Mouse (Mus musculus): ENCODE measurements at regions not wholly inside any gene's neighbourhood (a gene's known extent, or its start where the extent isn't known, plus 50 kb on each side); places are given as distances from the start of the nearest gene placed in this dataset.

- TF ChIP-seq CTCF (IDR thresholded peaks at IDR 0.05; ENCODE audit: insufficient read depth, low read depth, low read length) (no peak), POLR2A (IDR thresholded peaks at IDR 0.05; ENCODE audit: insufficient read depth, low read depth, low read length) (no peak)
Measured at GRCm38 (mm10) chr12:28186695-28187094, 365.5 kb downstream of the Dcdc2c start.

Data from olfactory bulb, adult 2 months (tissue).